Mouse (Mus musculus) neural tube, embryonic 15.5 days (tissue): ENCODE results near the gene Kcnmb2. TPM values are rescaled to one million over a fixed set of nuclear protein-coding genes. Genes with fewer than 3 reads are reported as not detected.
A peak's percentile ranks its signal among the peaks of the same experiment; 100 is the strongest.

Experiments
- ATAC-seq: fragments of 200-750 bp; cut with Nextera tagmentation; 2 replicates; pipeline ENCODE4 v1.8.0; 2017; ENCODE audit warnings: mild to moderate bottlenecking, moderate TSS enrichment, moderate library complexity; ENCODE audit not compliant: low FRiP score
- H3K27ac ChIP-seq: fragments of 300-500 bp; sonication (generic); replicated peaks from 2 replicates; pipeline ENCODE4 v1.5.1; 2015; ENCODE audit warnings: mild to moderate bottlenecking, inconsistent platforms
- H3K27me3 ChIP-seq: fragments of 300-500 bp; sonication (generic); replicated peaks from 2 replicates; pipeline ENCODE4 v1.6.1; 2015; ENCODE audit warnings: inconsistent platforms
- H3K36me3 ChIP-seq: fragments of 300-500 bp; sonication (generic); 2 replicates; pipeline ENCODE4 v1.6.1; 2015; ENCODE audit warnings: inconsistent platforms
- H3K4me1 ChIP-seq: fragments of 300-500 bp; sonication (generic); 2 replicates; pipeline ENCODE4 v1.6.1; 2015; ENCODE audit warnings: inconsistent platforms
- H3K4me2 ChIP-seq: fragments of 300-500 bp; sonication (generic); 2 replicates; pipeline ENCODE4 v1.6.1; 2015; ENCODE audit warnings: inconsistent platforms, mild to moderate bottlenecking, moderate library complexity
- H3K4me3 ChIP-seq: fragments of 300-500 bp; sonication (generic); replicated peaks from 2 replicates; pipeline ENCODE4 v1.5.1; 2015; ENCODE audit warnings: mild to moderate bottlenecking, inconsistent platforms
- H3K9ac ChIP-seq: fragments of 300-500 bp; sonication (generic); replicated peaks from 2 replicates; pipeline ENCODE4 v1.6.1; 2015; ENCODE audit warnings: mild to moderate bottlenecking, inconsistent platforms
- H3K9me3 ChIP-seq: fragments of 300-500 bp; sonication (generic); replicated peaks from 2 replicates; pipeline ENCODE4 v1.6.1; 2016; ENCODE audit warnings: inconsistent platforms
- WGBS: fragments of 180-500 bp; shearing (Covaris S2); methylation state at CpG from one replicate; pipeline ENCODE4 v1.1.7; 2015; ENCODE audit warnings: mixed read lengths; 5-methylcytosine and 5-hydroxymethylcytosine counted together
- polyA plus RNA-seq: library from polyadenylated mRNA; unstranded; fragments of >200 nt; fragmentation: Nextera tagmentation; extraction: Ambion mirVana; gene quantifications from 2 replicates; pipeline ENCODE4 v1.2.1, GENCODE M21; 2015

Gene Kcnmb2
- polyA plus RNA-seq, 1 experiment from 2014 or later: 21.1 TPM

GRCm38 (mm10) chr3:32020981-32021380 lies 118.7 kb downstream of the Kcnmb2 start:
- ATAC-seq: no peak
- 94% methylated on average over 6 of the region's 6 CpGs for WGBS
- Histone ChIP-seq H3K27ac (no peak overlapping the region), H3K9ac (no peak overlapping the region), H3K36me3 (no peaks in the 10 kb centered on the region), H3K9me3 (no peaks in the 10 kb centered on the region), H3K4me1 (no peaks in the 10 kb centered on the region), H3K4me3 (no peak overlapping the region), H3K4me2 (no peak overlapping the region), H3K27me3 (no peaks in the 10 kb centered on the region)

GRCm38 (mm10) chr3:32029375-32030050 lies 127.2 kb downstream of the Kcnmb2 start:
- no peaks in the 10 kb centered on the region for H3K36me3 ChIP-seq
- H3K9me3 ChIP-seq: no peaks in the 10 kb centered on the region
- no peak for ATAC-seq
- H3K4me2 ChIP-seq: no peak overlapping the region
- H3K27me3 ChIP-seq: no peaks in the 10 kb centered on the region
- H3K4me1 ChIP-seq: no peaks in the 10 kb centered on the region
- H3K27ac ChIP-seq: no peak overlapping the region
- WGBS: 68% methylated on average over 10 of the region's 10 CpGs
- H3K4me3 ChIP-seq: no peak overlapping the region
- H3K9ac ChIP-seq: no peak overlapping the region

GRCm38 (mm10) chr3:32032381-32032780 lies 130.1 kb downstream of the Kcnmb2 start:
- no peaks in the 10 kb centered on the region for H3K4me1 ChIP-seq
- H3K27ac ChIP-seq: no peak overlapping the region
- H3K27me3 ChIP-seq: no peaks in the 10 kb centered on the region
- no peak overlapping the region for H3K9ac ChIP-seq
- WGBS: 55% methylated on average over 9 of the region's 9 CpGs
- H3K4me2 ChIP-seq: no peak overlapping the region
- no peaks in the 10 kb centered on the region for H3K36me3 ChIP-seq
- H3K4me3 ChIP-seq: no peak overlapping the region
- no peak for ATAC-seq
- H3K9me3 ChIP-seq: no peaks in the 10 kb centered on the region

- Histone ChIP-seq H3K9me3 (no peaks in the 10 kb centered on the region), H3K4me2 (no peak overlapping the region), H3K9ac (no peak overlapping the region), H3K27me3 (no peaks in the 10 kb centered on the region), H3K4me1 (no peaks in the 10 kb centered on the region), H3K4me3 (no peak overlapping the region), H3K36me3 (no peaks in the 10 kb centered on the region), H3K27ac (no peak overlapping the region)
- no peak for ATAC-seq
- WGBS: 66% methylated on average over 3 of the region's 3 CpGs
Observed at GRCm38 (mm10) chr3:32043814-32044213, 141.5 kb downstream of the Kcnmb2 start.

GRCm38 (mm10) chr3:32048777-32049176 lies 146.5 kb downstream of the Kcnmb2 start:
- no peak for ATAC-seq
- H3K27me3 ChIP-seq: no peaks in the 10 kb centered on the region
- H3K9ac ChIP-seq: no peak overlapping the region
- no peak overlapping the region for H3K4me3 ChIP-seq
- H3K36me3 ChIP-seq: no peaks in the 10 kb centered on the region
- no peak overlapping the region for H3K27ac ChIP-seq
- no peaks in the 10 kb centered on the region for H3K9me3 ChIP-seq
- WGBS: 88% methylated on average over 3 of the region's 3 CpGs
- no peak overlapping the region for H3K4me2 ChIP-seq
- no peaks in the 10 kb centered on the region for H3K4me1 ChIP-seq

GRCm38 (mm10) chr3:32052596-32052995 lies 150.3 kb downstream of the Kcnmb2 start:
- H3K4me1 ChIP-seq: no peaks in the 10 kb centered on the region
- no peaks in the 10 kb centered on the region for H3K27me3 ChIP-seq
- no peak overlapping the region for H3K9ac ChIP-seq
- H3K27ac ChIP-seq: no peak overlapping the region
- no peak overlapping the region for H3K4me3 ChIP-seq
- H3K9me3 ChIP-seq: no peaks in the 10 kb centered on the region
- no peaks in the 10 kb centered on the region for H3K36me3 ChIP-seq
- ATAC-seq: no peak
- H3K4me2 ChIP-seq: no peak overlapping the region
- 56% methylated on average over 3 of the region's 3 CpGs for WGBS

GRCm38 (mm10) chr3:32053610-32054241 lies 151.4 kb downstream of the Kcnmb2 start:
- no peak for ATAC-seq
- WGBS: 94% methylated on average over 10 of the region's 10 CpGs

GRCm38 (mm10) chr3:32059888-32060656 lies 157.8 kb downstream of the Kcnmb2 start:
- H3K27ac ChIP-seq: no peak overlapping the region
- no peak overlapping the region for H3K4me2 ChIP-seq
- no peak overlapping the region for H3K9ac ChIP-seq
- H3K4me3 ChIP-seq: no peak overlapping the region
- 49% methylated on average over 10 of the region's 10 CpGs for whole genome bisulfite sequencing
- peak; percentile 72; the same call in 1 of the 2 replicates for ATAC-seq
- H3K36me3 ChIP-seq: no peaks in the 10 kb centered on the region
- H3K9me3 ChIP-seq: no peaks in the 10 kb centered on the region
- peaks cover 16% of the 10 kb centered on the region for H3K4me1 ChIP-seq
- H3K27me3 ChIP-seq: no peaks in the 10 kb centered on the region

More at GRCm38 (mm10) chr3:32053610-32054241, 151.4 kb downstream of the Kcnmb2 start:
- H3K9me3 ChIP-seq: no peaks in the 10 kb centered on the region
- no peak overlapping the region for H3K27ac ChIP-seq
- no peaks in the 10 kb centered on the region for H3K27me3 ChIP-seq
- H3K36me3 ChIP-seq: no peaks in the 10 kb centered on the region
- H3K9ac ChIP-seq: no peak overlapping the region
- no peak overlapping the region for H3K4me3 ChIP-seq
- no peaks in the 10 kb centered on the region for H3K4me1 ChIP-seq
- H3K4me2 ChIP-seq: no peak overlapping the region

- H3K9ac ChIP-seq: no peak overlapping the region
- 83% methylated on average over 3 of the region's 3 CpGs for WGBS
Observed at GRCm38 (mm10) chr3:32062685-32063084, 160.4 kb downstream of the Kcnmb2 start.

GRCm38 (mm10) chr3:32063312-32063711 lies 161.0 kb downstream of the Kcnmb2 start:
- no peak overlapping the region for H3K4me3 ChIP-seq
- peaks cover 30% of the 10 kb centered on the region for H3K4me1 ChIP-seq
- no peak for ATAC-seq
- no peaks in the 10 kb centered on the region for H3K27me3 ChIP-seq
- no peak overlapping the region for H3K4me2 ChIP-seq
- H3K27ac ChIP-seq: no peak overlapping the region
- H3K9me3 ChIP-seq: no peaks in the 10 kb centered on the region
- H3K9ac ChIP-seq: no peak overlapping the region
- H3K36me3 ChIP-seq: no peaks in the 10 kb centered on the region
- WGBS: 89% methylated on average over 3 of the region's 3 CpGs

More at GRCm38 (mm10) chr3:32062685-32063084, 160.4 kb downstream of the Kcnmb2 start:
- Histone ChIP-seq H3K9me3 (no peaks in the 10 kb centered on the region), H3K27ac (no peak overlapping the region), H3K4me3 (no peak overlapping the region), H3K36me3 (no peaks in the 10 kb centered on the region), H3K4me2 (no peak overlapping the region), H3K4me1 (peaks cover 28% of the 10 kb centered on the region), H3K27me3 (no peaks in the 10 kb centered on the region)
- ATAC-seq: no peak

GRCm38 (mm10) chr3:32067004-32067935 lies 165.0 kb downstream of the Kcnmb2 start:
- Histone ChIP-seq H3K4me2 (no peak overlapping the region), H3K4me3 (no peak overlapping the region), H3K4me1 (peaks cover 14% of the 10 kb centered on the region), H3K9ac (no peak overlapping the region), H3K27me3 (no peaks in the 10 kb centered on the region), H3K27ac (peak overlapping the region; percentile 60), H3K36me3 (no peaks in the 10 kb centered on the region), H3K9me3 (no peaks in the 10 kb centered on the region)
- peak; percentile 55; the same call in 1 of the 2 replicates for ATAC-seq
- 22% methylated on average over 9 of the region's 9 CpGs for WGBS
